In the genomic region with DNA sequence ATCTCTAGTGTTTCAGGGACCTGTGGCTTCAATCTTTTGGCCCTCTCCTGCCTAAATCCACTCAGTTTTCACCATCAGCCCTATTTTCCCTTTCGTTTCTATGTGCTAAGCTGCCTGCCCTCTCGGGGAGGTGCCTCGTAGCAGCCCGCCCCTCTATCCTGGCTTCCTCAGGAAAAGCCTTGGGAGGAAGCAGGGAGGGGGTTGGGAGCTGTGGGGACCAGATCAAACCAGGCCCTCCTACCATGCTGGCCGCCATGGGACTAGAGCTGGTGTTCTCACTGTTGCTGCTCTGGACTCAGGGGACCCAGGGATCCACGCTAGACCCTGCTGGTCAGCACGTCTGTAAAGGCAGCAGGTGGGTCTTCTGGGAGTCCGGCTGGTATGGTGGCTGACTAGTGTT, we compare ENCODE assay signal across 7 mouse cellular contexts. TPM values are rescaled to one million over a fixed set of nuclear protein-coding genes. Genes with fewer than 3 reads are reported as not detected.
DNase-seq lines count a peak whose midpoint lies in the region; TF ChIP-seq lines count a peak whose summit lies in the region.

A gene (plus strand): TSS at position 205 of the 400 bp plus-strand sequence.

- H3K4me3 ChIP-seq in brown adipose tissue, adult 24 weeks (ENCODE audit: insufficient read depth, low read depth, low read length), result peak within 1 kb of the TSS; percentile 75
- H3K4me3 ChIP-seq in lung, adult 2 months (replicated peaks; ENCODE audit: extremely low read depth, low read depth, low read length), result peak within 1 kb of the TSS; percentile 81

- peaks cover 16% of the 10 kb centered on the region for H3K4me1 ChIP-seq in brown adipose tissue, adult 24 weeks (ENCODE audit: control insufficient read depth, insufficient read depth, insufficient read length, low read length)
- H3K4me1 ChIP-seq in lung, adult 2 months (ENCODE audit: control insufficient read depth, insufficient read depth, low read length), result peaks cover 8% of the 10 kb centered on the region

- H3K27ac ChIP-seq in brown adipose tissue, adult 24 weeks (replicated peaks; ENCODE audit: low read depth, low read length), result peak within 1 kb of the TSS; percentile 96

- WGBS in lung, adult 2 months, result 40% methylated on average over 8 of the region's 8 CpGs

- peak; percentile 70 to 89 for DNase-seq in heart, adult 18-20 months
- peak; percentile 65 for DNase-seq in kidney, adult 11 months
- DNase-seq in lung, adult 2 months, result no peak
- no peak for DNase-seq in thymus, postnatal 4 days
- DNase-seq in thymus, postnatal 25 days, result no peak
- DNase-seq in ovary, adult 18-20 months (ENCODE audit: low spot score), result no peak

- no peak for TF ChIP-seq CTCF in lung, adult 2 months (IDR thresholded peaks at IDR 0.05; ENCODE audit: insufficient read depth, low read length)

- peak; percentile 75; the same call in 1 of the 2 replicates for TF ChIP-seq POLR2A in lung, adult 2 months (IDR thresholded peaks at IDR 0.05; ENCODE audit: borderline replicate concordance, extremely low read depth, low read depth, low read length)

RNA-seq across cellular contexts. Expression of the gene that starts here (rescaled TPM):
- polyA plus RNA-seq in brown adipose tissue, adult 24 weeks (2012; ENCODE audit: insufficient read depth, insufficient read length, missing spikeins), result 3.4 and 5.3 TPM in 2 replicates
- 1 to 10 TPM; 6.6 to 6.8 TPM for total RNA-seq in heart, adult 18-20 months (2021)
- 50.1 and 58.6 TPM in 2 replicates for polyA plus RNA-seq in lung, adult 2 months (2012; rRNA removed)

Comparison
In these comparisons a context has a peak if more than half of its experiments do, and no peak if none do; other contexts are left out.
1. DNase-seq: peak in heart, adult 18-20 months (2 of 2) and kidney, adult 11 months (single experiment); none in lung, adult 2 months (single experiment), thymus, postnatal 4 days (single experiment), thymus, postnatal 25 days (single experiment) and ovary, adult 18-20 months (single experiment).